Mouse (Mus musculus) left cerebral cortex, adult 18-20 months (tissue): ENCODE measurements around the gene 1110012L19Rik. TPM values are rescaled to one million over a fixed set of nuclear protein-coding genes. Genes with fewer than 3 reads are reported as not detected.
A peak's percentile ranks its signal among the peaks of the same experiment; 100 is the strongest.
"Not testable (repeated sequence)": the region's sequence is repeated elsewhere in the genome, so short reads cannot be mapped to it uniquely, and the experiment has no call there.

Experiments
- DNase-seq, 2 experiments: peaks; one replicate each; pipeline ENCODE4 v3.0.0; 2021 to 2022; ENCODE audit warnings: low spot score in 2 of 2, mixed read lengths in 1 of 2
- long read RNA-seq, 2 experiments: library from polyadenylated mRNA; stranded (forward); transcript quantifications; one replicate each; pipeline ENCODE4 v2.0.0; 2021
- total RNA-seq, 2 experiments: library from RNA; stranded (reverse); gene quantifications; 2 replicates each; pipeline ENCODE4 v1.2.3; 2021

The 1110012L19Rik gene
- total RNA-seq: 10 to 100 TPM; 13.0 to 14.5 TPM
- long read RNA-seq, experiment 1, transcript 1110012L19Rik-201 (3 exons, 1,094 nt): major isoform, 23 of 23 reads
- long read RNA-seq, experiment 1, partial matches to known transcripts: 0 of 23 reads
- long read RNA-seq, experiment 1, other reads (novel, unspliced or antisense): 0 of 23 reads
- long read RNA-seq, experiment 2, transcript 1110012L19Rik-201 (3 exons, 1,094 nt): major isoform, 16 of 16 reads
- long read RNA-seq, experiment 2, partial matches to known transcripts: 0 of 16 reads
- long read RNA-seq, experiment 2, other reads (novel, unspliced or antisense): 0 of 16 reads

- peak; percentile 57 to 76 for DNase-seq
Measured at GRCm38 (mm10) chrX:70385276-70385961, at the start of gene 1110012L19Rik. Gene 1110012L19Rik, plus strand, starts transcription at chrX:70385877.

- peak; percentile 2 to 13 for DNase-seq
Measured at GRCm38 (mm10) chrX:70362985-70363384, 22.7 kb upstream of the 1110012L19Rik start.

- peak; percentile 6 to 16 for DNase-seq
Measured at GRCm38 (mm10) chrX:70363446-70363845, 22.2 kb upstream of the 1110012L19Rik start.

GRCm38 (mm10) chrX:70364202-70364601 is 21.5 kb upstream of the 1110012L19Rik start:
- DNase-seq: no peak

DNA sequence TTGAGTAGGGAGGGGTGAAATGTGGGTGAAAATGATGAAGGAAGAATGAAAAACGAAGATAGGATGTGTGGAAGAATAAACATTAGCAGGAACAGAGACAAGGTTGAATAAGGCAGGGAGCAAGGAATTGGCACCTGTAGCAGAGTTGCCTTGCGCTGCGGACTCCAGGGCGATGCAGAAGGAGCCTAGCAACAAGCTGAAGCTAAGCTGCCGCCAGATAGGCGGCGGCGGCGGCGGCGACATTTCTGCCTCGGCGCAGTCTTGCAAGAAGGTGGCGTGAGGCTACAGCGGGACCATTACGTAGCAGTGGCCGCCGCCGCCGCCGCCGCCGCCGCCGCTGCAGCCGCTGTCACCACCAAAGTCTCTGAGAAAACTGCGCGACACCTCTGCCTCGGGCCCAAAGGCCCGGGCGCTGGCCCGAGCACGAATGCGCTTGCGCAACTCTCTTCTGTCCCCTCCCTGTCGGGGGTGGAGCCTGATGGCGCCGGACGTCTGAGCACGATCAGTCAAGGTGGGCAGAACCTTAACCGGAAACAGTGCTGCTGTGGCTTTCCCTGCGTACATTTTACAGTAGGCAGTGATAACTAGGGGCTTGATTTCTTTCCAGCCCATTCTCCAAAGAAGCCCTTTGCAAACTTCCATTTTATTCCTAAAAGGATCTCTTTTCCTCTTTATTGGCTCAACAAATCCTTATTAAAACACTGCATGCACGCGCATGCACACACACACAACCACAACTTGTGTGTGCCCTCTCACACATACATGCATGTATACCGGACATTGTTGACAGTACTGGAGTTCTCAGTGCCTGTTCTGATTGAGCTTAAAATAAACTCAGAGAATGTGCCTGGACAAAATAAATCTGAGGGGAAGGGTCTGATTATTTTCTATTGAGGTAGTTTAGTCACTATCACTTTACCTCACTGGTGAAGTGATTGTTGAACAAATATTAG is 20.7 kb upstream of the 1110012L19Rik start, which contains the start of gene Ids:
Gene Ids (minus strand): TSS at position 424 of the 953 bp plus-strand sequence.
- DNase-seq: peak; percentile 78 to 82

DNA sequence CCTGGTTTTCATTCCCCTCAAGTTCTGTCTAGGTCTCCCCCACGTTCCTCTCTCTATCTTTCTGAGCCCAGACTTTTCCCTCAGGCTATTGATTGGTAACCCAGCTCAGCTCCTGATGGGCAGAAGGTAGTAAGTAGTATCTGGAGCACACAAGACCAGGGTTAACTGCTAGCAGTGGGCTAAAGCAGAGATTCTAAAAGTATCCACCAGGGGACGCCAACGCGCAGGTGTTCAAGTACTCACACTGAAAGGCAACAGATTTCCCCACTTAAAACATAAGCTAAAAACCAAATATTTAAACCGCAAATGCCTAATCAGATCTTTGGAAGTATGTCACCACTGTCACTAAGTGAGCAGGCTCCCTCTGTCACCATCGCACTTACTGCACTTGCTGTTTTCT is 15.9 kb upstream of the 1110012L19Rik start:
- not testable (repeated sequence) for DNase-seq

GRCm38 (mm10) chrX:70374469-70375110 is 11.1 kb upstream of the 1110012L19Rik start:
- DNase-seq: not testable (repeated sequence)

DNA sequence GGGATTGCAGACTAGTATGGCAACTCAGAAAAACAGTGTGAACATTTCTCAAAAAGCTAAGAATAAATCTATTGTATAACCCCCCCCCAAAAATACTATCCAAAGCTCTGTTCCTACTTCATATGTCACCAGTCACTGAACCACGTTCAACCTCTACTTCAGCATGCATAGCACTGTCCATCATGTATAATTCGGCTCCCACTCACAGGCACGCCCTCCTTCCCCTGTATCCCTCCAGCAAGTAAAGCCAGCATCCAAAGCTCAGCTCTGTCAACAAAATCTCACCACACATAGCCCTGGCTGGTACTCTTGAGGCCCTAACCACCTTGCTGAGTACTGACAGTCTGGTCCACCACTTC is 781 bp upstream of the 1110012L19Rik start:
- no peak for DNase-seq

GRCm38 (mm10) chrX:70385962-70386351 is 280 bp downstream of the 1110012L19Rik start:
- peak in 1 of 2 experiments; percentile 4 for DNase-seq

- DNase-seq: not testable (repeated sequence)
Measured at GRCm38 (mm10) chrX:70392636-70393035, 7.0 kb downstream of the 1110012L19Rik start.

DNA sequence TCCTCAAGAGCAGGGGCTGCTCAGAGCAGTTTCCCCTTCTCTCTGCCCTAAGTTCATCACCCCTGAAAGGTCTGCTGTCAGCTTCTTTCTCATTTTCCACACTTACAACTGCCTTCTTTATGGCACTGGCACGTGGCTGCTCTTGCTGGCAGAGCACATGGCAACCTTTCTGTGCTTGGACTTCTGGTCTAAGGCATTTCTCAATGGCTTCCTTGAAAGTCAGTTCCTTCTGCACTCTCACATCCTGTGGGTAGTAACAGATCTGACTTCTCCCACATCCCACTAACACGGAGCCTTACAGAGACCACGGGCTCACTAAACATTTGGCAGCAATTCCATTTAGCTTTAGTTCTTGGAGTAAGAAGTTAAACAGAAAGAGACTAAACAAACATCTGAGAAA is 39.8 kb downstream of the 1110012L19Rik start:
- DNase-seq: not testable (repeated sequence)

Other genes with a start within 250 kb of the 1110012L19Rik start
- gene Ids, start 20.8 kb upstream of the 1110012L19Rik start, total RNA-seq: 100 to 1,000 TPM; 324 to 348 TPM
- 10 to 100 TPM; 56.1 to 63.9 TPM for gene Tmem185a, start 91.3 kb downstream of the 1110012L19Rik start, total RNA-seq